Mouse (Mus musculus): ENCODE measurements around the gene E4f1. TPM values are rescaled to one million over a fixed set of nuclear protein-coding genes. Genes with fewer than 3 reads are reported as not detected.
"Not testable (repeated sequence)": the region's sequence is repeated elsewhere in the genome, so short reads cannot be mapped to it uniquely, and the experiment has no call there.

The E4f1 gene
- total RNA-seq, 2 experiments from 2014 or later = 10.8 to 17.3 TPM

DNA sequence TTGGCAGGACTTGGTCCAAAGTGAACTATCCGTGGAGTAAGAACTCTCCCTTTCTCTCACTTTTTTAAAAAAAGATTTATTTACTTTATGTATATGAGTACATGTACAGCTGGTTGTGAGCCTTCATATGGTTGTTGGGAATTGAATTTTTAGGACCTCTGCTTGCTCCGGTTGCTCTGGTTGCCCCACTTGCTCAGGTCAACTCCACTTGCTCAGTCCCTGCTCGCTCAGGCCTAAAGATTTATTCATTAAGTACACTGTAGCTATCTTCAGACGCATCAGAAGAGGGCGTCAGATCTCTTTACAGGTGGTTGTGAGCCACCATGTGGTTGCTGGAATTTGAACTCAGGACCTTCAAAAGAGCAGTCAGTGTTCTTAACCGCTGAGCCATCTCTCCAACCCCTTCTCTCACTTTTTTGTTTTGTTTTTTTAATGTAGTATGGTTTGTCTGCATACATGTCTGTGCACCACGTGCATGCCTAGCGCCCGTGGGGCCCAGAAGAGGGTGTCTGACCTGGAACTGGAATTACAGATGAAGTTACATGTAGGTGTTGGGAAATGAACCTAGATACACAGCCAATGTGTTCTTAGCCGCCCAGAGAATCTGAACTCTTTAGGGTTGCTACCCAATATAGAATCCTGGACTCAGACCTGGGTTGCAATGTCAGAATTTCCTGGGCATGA, 14.4 kb downstream of the E4f1 start:
- DNase-seq = not testable (repeated sequence)

DNA sequence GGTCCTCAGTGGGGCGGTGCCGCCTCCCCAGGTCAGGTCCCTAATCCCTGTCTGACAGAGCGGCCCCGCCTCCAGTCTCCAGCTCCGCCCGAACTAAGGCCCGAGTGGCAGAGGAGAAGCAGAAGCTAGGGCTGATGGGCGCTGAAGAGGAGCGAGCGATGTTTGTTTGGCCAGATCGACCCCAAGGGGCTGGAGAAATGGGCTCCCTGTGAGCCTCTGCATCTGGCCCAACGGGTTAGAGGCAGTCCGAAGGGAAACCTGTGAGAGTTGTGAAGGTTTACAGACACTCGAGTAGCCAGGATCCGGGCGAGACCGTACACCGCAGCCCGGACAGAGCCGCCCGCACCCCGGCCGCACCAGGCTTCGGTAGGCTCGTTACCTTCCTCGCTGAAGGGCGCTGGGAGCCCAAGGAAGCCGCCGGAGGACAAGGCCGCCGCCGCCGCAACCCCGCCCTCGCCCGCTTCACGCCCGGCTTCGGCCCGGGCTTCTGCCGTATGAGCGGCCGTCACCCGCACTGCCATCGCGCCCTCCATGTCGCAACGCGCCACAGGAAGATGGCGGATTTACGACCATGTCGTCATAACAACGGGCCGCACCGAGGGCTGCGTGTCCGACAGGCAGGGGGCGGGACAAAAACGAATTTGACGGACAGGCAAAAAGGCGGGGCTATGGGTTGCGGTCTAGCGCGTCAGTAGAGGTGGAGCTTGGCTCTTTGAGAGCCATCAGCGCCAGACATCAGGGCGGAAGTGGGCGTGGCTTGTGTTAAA, 15.2 kb downstream of the E4f1 start:
- peak; percentile 98 for DNase-seq

- no peak for DNase-seq
Observed at GRCm38 (mm10) chr17:24454218-24454755, 15.8 kb downstream of the E4f1 start.

GRCm38 (mm10) chr17:24453372-24453771, 16.7 kb downstream of the E4f1 start:
- DNase-seq = no peak

DNA sequence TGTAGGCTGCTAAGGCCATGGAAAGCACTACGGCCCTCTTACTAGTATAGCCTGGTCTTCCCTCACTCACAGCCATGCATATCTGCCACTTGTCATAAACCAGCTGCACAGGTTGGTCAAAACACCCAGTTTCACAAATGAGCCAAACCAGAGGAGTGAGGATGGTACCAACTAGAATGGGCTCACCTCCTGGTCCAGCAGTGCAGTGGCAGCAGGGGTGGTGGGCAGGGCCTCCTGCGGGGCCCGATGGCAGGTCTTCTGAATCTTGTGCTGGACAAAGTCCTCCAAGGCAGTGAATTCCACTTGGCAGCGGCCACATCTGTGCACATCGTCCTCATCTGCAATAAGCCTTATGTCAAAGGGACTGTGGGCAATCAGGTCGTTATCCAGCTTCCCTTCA, 18.9 kb downstream of the E4f1 start:
- DNase-seq = no peak

DNA sequence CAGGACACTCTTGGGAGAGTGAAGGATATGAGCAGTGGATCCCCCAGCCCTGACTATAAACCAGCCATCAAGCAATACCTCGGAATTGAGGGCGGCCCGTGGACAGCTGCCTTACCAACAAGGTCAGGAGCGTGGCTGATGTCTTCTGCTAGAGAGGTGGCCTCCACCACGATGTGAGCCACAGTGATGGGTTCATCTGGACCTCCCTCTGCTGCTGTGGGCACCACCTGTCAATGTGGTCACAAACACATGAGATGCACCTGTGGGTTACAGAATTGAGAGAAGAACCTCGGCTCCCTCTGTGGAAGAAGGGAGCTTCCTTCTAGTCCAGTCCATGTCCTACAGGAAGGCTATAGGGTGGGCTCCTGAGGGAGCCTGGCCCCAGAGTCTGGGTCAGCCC, 20.6 kb downstream of the E4f1 start:
- no peak for DNase-seq

GRCm38 (mm10) chr17:24446590-24446989, 23.5 kb downstream of the E4f1 start:
- no peak for DNase-seq

DNA sequence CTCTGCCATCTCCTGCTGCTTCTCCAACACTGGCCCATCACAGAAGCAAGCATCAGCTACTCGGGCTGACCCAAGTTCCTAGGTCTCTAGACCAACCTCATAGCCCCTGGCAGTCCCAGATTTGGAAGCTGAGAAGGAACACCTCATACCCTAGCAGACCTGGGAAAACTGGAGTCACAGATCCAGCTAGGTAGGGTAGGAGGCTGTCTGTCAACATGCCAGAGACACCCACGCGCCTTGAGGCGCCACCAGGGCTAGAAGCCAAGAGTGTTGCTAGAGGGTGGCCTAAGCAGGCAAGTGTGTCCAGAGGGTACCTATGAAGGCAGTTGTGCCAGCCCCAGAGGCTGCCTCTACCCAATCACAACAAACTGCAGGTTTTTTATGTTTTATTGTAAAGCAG, 26.7 kb downstream of the E4f1 start:
- DNase-seq = no peak

DNA sequence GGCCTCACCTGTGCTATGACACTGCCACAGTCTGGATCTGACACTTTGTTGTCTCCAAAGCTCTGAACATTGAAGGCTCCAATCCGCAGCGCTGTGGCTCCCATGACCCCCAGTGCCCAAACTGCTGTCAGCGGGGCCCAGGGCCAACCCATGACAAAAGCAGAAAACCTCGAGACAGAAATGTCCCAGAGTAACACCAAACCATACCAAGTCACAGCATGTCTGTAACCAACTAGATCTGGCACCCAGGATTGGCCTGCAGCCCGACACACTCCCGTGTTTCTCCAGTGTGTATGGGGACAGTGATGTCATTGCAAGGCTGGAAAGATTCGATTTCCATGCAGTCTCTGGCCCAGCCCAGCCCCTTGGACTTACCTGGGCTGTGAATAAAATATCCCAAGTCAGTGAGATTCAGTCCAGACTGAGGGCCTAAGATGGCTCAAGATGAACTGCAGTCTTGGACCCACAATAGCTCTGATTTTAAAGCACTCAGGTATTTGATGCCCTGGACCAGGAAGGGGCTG, 27.4 kb downstream of the E4f1 start, which contains the start of gene Dnase1l2:
Gene Dnase1l2, minus strand, starts transcription at position 474 of the 524 bp plus-strand sequence.
- no peak for DNase-seq

GRCm38 (mm10) chr17:24442107-24442506, 28.0 kb downstream of the E4f1 start:
- no peak for DNase-seq

DNA sequence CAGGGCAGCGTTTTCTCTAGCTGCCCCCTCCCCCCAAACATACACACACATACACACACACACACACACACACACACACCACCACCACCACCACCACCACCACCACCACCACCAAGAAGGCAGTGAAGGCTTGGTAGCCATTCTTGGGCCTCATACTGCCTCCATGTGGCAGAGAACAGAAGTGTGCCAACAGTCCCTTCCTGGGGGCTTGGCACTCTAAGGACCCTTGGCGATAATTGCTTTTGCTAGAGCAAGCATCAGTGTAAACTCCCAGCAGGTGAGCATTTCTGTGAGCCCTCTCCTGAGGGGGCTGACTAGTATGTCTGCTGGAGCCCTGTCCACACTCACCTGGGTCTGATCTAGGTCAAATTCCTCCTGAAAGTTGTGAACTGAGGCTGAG, 29.0 kb downstream of the E4f1 start:
- no peak for DNase-seq

DNA sequence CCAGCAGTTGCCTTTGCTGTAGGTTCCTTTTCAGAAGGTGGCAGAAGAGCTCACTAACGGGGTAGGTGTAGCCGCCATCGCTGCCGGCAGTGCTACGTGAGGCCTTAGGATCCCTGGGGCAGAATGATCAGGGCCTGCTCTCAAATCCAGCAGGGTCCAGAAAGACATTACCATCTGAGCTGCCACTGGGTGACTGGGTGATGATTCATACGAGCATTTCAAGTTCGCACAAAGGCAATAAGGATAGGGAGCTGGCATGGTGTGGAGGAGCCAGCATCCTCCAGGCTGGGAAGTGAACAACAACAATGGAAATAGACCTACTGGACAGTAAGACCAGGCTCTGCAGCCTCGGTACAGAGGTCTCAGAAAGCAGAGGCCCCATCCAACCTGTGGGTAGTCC, 29.7 kb downstream of the E4f1 start:
- DNase-seq = no peak

DNA sequence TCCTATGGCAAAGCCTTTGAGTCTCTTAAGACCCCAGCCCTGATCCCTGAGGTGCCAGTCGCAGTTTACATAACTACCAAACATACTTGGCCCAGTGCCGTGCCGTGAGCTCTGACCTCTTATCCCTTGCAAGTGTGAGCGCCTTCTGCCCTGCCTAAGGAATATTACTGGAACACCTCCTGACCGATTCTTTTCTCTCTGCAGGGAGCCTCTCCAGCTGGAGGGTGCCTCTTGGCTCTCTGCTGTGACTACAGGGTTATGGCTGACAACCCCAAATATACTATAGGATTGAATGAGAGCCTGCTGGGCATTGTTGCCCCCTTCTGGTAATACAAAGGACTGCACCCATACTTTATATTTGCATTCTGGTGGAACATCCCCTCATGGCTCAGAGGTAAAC, 33.1 kb downstream of the E4f1 start:
- no peak for DNase-seq

- no peak for DNase-seq
Observed at GRCm38 (mm10) chr17:24429201-24429983, 40.7 kb downstream of the E4f1 start.

GRCm38 (mm10) chr17:24427170-24427557, 42.9 kb downstream of the E4f1 start:
- DNase-seq = no peak

DNA sequence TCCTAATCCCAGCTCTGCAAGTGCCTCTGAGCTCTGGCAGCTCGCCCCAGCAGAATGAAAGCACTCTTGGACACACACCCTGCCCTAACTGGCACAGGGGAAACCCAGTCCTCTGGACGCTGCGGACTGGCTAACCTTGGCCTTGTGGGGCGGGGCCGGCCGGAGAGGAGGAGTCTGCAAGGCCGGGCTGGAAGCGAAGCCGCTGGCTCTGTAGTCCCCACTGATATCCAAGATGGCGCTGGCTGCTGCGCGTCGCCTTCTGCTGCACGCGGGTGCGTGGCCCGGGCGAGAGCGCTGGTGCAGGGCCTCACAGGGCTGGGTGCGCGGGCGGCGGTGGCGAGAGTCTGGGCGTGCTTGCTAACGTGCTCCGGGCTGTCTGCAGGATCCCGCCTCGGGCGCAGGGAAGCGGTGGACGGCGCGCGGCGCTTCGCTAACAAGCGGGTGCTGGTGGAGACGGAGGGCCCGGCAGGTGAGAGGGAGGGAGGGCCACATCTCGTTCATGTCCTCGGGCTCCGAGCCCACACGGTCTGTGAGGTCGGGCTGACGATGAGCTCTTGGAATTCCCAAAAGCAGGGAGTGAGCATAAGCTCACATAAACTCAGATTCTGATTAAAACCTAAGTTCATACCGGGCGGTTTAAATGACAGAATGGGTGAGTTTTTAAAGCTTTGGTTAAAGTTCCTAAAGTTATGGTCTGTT, 43.5 kb downstream of the E4f1 start, which contains the start of gene Eci1:
Gene Eci1, plus strand, starts transcription at position 171 of the 699 bp plus-strand sequence.
- DNase-seq = peak; percentile 95

- no peak for DNase-seq
Observed at GRCm38 (mm10) chr17:24425905-24426304, 44.2 kb downstream of the E4f1 start.

GRCm38 (mm10) chr17:24425326-24425725, 44.8 kb downstream of the E4f1 start:
- not testable (repeated sequence) for DNase-seq

DNA sequence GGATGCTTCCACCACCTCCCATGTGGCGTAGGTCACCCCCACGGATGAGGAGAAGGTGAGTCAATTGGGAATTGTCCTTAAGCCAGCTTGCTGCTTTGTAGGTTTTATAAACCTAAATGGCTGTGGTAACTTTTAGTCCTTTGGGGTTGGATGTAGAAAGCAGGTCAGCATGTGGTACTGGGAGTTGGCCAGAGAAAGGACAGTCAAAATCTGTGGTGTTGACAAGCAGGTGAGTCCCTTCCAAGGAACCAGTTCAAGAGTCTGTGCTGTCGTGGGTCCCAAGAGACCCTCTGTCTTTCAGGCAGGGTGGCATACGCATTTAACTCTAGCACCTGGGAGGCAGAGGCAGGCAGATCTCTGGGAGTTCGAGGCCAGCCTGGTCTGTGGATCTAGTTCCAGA, 45.6 kb downstream of the E4f1 start:
- no peak for DNase-seq

DNA sequence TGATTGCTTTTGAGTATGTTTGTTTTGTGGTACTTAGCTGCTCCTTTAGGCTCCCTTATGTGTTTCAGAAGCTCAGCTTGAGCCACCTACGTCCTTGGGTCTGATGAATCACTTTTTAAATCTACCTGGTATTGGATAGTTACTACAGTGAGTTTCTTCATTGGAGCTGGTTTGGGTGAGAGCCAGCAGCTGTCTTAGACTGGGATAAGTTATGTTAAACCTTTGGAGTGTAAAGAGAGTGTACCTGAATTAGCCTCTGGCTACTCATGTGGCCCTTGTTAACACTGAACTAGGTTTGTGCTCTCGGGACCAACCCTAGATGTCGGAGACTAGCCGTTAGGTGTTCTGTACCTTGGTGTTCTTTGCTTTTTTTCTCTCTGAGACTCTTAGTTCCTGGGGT, 47.0 kb downstream of the E4f1 start:
- DNase-seq = no peak

DNA sequence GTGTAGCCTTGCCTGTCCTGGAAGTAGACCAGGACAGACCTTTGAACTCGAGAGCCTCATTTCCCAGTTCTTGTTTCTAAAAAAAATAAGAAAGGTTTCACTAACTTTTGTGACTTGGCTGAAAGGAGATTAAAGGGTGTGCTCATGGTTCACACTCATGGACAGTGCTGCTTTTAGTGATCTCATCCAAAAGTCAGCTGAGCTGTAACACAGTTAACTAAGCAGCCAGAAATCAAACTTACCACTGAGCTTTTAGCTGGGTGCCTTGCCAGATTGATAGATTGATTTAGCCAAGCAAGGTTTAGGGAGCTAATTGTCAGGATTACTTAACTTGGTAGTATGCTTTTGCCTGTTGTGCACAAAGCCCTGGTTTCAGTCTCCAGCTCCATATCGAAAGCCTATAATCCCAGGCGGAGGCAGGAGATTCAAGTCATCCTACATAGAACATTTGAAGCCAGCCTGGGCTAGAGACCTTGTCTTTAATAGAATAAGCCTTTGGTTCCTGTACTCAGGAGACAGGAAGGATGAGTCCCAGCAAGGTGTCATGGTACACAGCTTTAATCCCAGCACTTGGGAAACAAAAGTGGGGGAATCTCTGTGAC, 54.0 kb downstream of the E4f1 start:
- DNase-seq = no peak
